Mouse (Mus musculus): Measurements from ENCODE around the gene Kcna4. TPM values are rescaled to one million over a fixed set of nuclear protein-coding genes. Genes with fewer than 3 reads are reported as not detected.

Kcna4 gene
- total and polyA plus RNA-seq, 3 experiments: not detected

- no peak overlapping the region for H3K9ac ChIP-seq (ENCODE audit: control insufficient read depth, low read depth, low read length, poor library complexity, severe bottlenecking)
- DNase-seq (ENCODE audit: low read depth, low spot score): no peak
- no peak overlapping the region for H3K27ac ChIP-seq (ENCODE audit: control insufficient read depth, low read depth, low read length)
- H3K9me3 ChIP-seq (replicated peaks; ENCODE audit: insufficient read depth, low read length): no peaks in the 10 kb centered on the region
- no peak for TF ChIP-seq CTCF (IDR thresholded peaks at IDR 0.05 in 2 of 3, conservative IDR thresholded peaks at IDR 0.05 in 1 of 3; ENCODE audit: control insufficient read depth in 1 of 3, insufficient read depth in 1 of 3, low read depth in 2 of 3, low read length in 3 of 3, poor library complexity in 1 of 3, severe bottlenecking in 1 of 3)
- 0 out of 2 replicates have a peak, but pooled peaks have one; percentile 7 for TF ChIP-seq TCF12 (IDR thresholded peaks at IDR 0.05; ENCODE audit: low read depth, low read length)
- no peak overlapping the region for H3K4me3 ChIP-seq (ENCODE audit: control insufficient read depth in 1 of 2, insufficient read depth in 1 of 2, low read depth in 2 of 2, low read length in 2 of 2)
- no peaks in the 10 kb centered on the region for H3K36me3 ChIP-seq (ENCODE audit: control insufficient read depth in 1 of 2, insufficient read depth in 2 of 2, low read length in 2 of 2)
- H3K79me2 ChIP-seq (ENCODE audit: control insufficient read depth, insufficient read depth, low read length, poor library complexity): no peaks in the 10 kb centered on the region
- H3K4me1 ChIP-seq (ENCODE audit: control insufficient read depth in 1 of 2, insufficient read depth in 2 of 2, low read length in 2 of 2): no peaks in the 10 kb centered on the region
- H3K27me3 ChIP-seq (ENCODE audit: control insufficient read depth in 1 of 2, insufficient read depth in 2 of 2, low read length in 2 of 2): no peaks in the 10 kb centered on the region; a peak in 1 of 4 replicates
Measured at GRCm38 (mm10) chr2:107270050-107270449, 20.4 kb upstream of the Kcna4 start.

- no peak overlapping the region for H3K9ac ChIP-seq (ENCODE audit: control insufficient read depth, low read depth, low read length, poor library complexity, severe bottlenecking)
- no peak overlapping the region for H3K27ac ChIP-seq (ENCODE audit: control insufficient read depth, low read depth, low read length)
- H3K36me3 ChIP-seq (ENCODE audit: control insufficient read depth in 1 of 2, insufficient read depth in 2 of 2, low read length in 2 of 2): no peaks in the 10 kb centered on the region
- H3K79me2 ChIP-seq (ENCODE audit: control insufficient read depth, insufficient read depth, low read length, poor library complexity): no peaks in the 10 kb centered on the region
- no peak overlapping the region for H3K4me3 ChIP-seq (ENCODE audit: control insufficient read depth in 1 of 2, insufficient read depth in 1 of 2, low read depth in 2 of 2, low read length in 2 of 2)
- H3K27me3 ChIP-seq (ENCODE audit: control insufficient read depth in 1 of 2, insufficient read depth in 2 of 2, low read length in 2 of 2): no peaks in the 10 kb centered on the region
- DNase-seq (ENCODE audit: low read depth, low spot score): no peak
- no peaks in the 10 kb centered on the region for H3K9me3 ChIP-seq (replicated peaks; ENCODE audit: insufficient read depth, low read length)
- TF ChIP-seq MAFK (IDR thresholded peaks at IDR 0.05; ENCODE audit: borderline replicate concordance, low read depth, low read length) (no peak), CHD2 (IDR thresholded peaks at IDR 0.05; ENCODE audit: low read length) (no peak), E2F4 (IDR thresholded peaks at IDR 0.05; ENCODE audit: borderline replicate concordance, low read depth, low read length) (no peak), UBTF (IDR thresholded peaks at IDR 0.05; ENCODE audit: borderline replicate concordance, insufficient read depth, low read depth, low read length) (no peak), BHLHE40 (IDR thresholded peaks at IDR 0.05; ENCODE audit: borderline replicate concordance, low read depth, low read length) (no peak), TAL1 (IDR thresholded peaks at IDR 0.05; ENCODE audit: low read length) (no peak), SIN3A (IDR thresholded peaks at IDR 0.05; ENCODE audit: low read length) (no peak), USF1 (IDR thresholded peaks at IDR 0.05; ENCODE audit: low read depth, low read length) (no peak), NRF1 (IDR thresholded peaks at IDR 0.05; ENCODE audit: insufficient read depth, low read depth, low read length, poor library complexity, severe bottlenecking) (no peak), NELFE (IDR thresholded peaks at IDR 0.05; ENCODE audit: low read depth, low read length) (no peak), POLR2AphosphoS2 (IDR thresholded peaks at IDR 0.05; ENCODE audit: low read length) (no peak), MAZ (IDR thresholded peaks at IDR 0.05; ENCODE audit: low read depth, low read length) (no peak), EP300 (IDR thresholded peaks at IDR 0.05; ENCODE audit: low read depth in 1 of 2, low read length in 2 of 2) (no peak), KAT2A (conservative IDR thresholded peaks at IDR 0.05; ENCODE audit: low read depth, low read length) (no peak)
- no peaks in the 10 kb centered on the region for H3K4me1 ChIP-seq (ENCODE audit: control insufficient read depth in 1 of 2, insufficient read depth in 2 of 2, low read length in 2 of 2)
Measured at GRCm38 (mm10) chr2:107290697-107291019, 219 bp downstream of the Kcna4 start.

GRCm38 (mm10) chr2:107291142-107291541 lies 703 bp downstream of the Kcna4 start:
- Histone ChIP-seq H3K4me3 (ENCODE audit: control insufficient read depth in 1 of 2, insufficient read depth in 1 of 2, low read depth in 2 of 2, low read length in 2 of 2) (no peak overlapping the region), H3K79me2 (ENCODE audit: control insufficient read depth, insufficient read depth, low read length, poor library complexity) (no peaks in the 10 kb centered on the region), H3K9me3 (replicated peaks; ENCODE audit: insufficient read depth, low read length) (no peaks in the 10 kb centered on the region)
- no peak for TF ChIP-seq GABPA (IDR thresholded peaks at IDR 0.05; ENCODE audit: low read depth, low read length)
- TF ChIP-seq CHD2 (IDR thresholded peaks at IDR 0.05; ENCODE audit: low read length): no peak
- no peak for TF ChIP-seq TBP (IDR thresholded peaks at IDR 0.05; ENCODE audit: low read depth, low read length)
- no peak for TF ChIP-seq ZKSCAN1 (IDR thresholded peaks at IDR 0.05; ENCODE audit: low read depth, low read length)
- no peak for TF ChIP-seq ZNF384 (IDR thresholded peaks at IDR 0.05; ENCODE audit: low read depth, low read length)
- no peak for TF ChIP-seq MAZ (IDR thresholded peaks at IDR 0.05; ENCODE audit: low read depth, low read length)
- TF ChIP-seq NRF1 (IDR thresholded peaks at IDR 0.05; ENCODE audit: insufficient read depth, low read depth, low read length, poor library complexity, severe bottlenecking): no peak
- TF ChIP-seq USF1 (IDR thresholded peaks at IDR 0.05; ENCODE audit: low read depth, low read length): no peak
- TF ChIP-seq MEF2A (IDR thresholded peaks at IDR 0.05; ENCODE audit: extremely low read depth, insufficient replicate concordance, low read depth, low read length, poor library complexity, severe bottlenecking): no peak
- TF ChIP-seq ZMIZ1 (IDR thresholded peaks at IDR 0.05; ENCODE audit: low read depth, low read length): no peak
- no peak for TF ChIP-seq CHD1 (IDR thresholded peaks at IDR 0.05; ENCODE audit: low read depth, low read length)
- TF ChIP-seq SMC3 (IDR thresholded peaks at IDR 0.05; ENCODE audit: low read depth, low read length): no peak
- no peak for TF ChIP-seq CTCF (IDR thresholded peaks at IDR 0.05 in 2 of 3, conservative IDR thresholded peaks at IDR 0.05 in 1 of 3; ENCODE audit: control insufficient read depth in 1 of 3, insufficient read depth in 1 of 3, low read depth in 2 of 3, low read length in 3 of 3, poor library complexity in 1 of 3, severe bottlenecking in 1 of 3)
- no peak for TF ChIP-seq ETS1 (IDR thresholded peaks at IDR 0.05; ENCODE audit: low read depth, low read length)
- TF ChIP-seq POLR2AphosphoS2 (IDR thresholded peaks at IDR 0.05; ENCODE audit: low read length): no peak
- no peak for TF ChIP-seq POLR2A (IDR thresholded peaks at IDR 0.05; ENCODE audit: control insufficient read depth in 1 of 2, insufficient read depth in 1 of 2, low read depth in 1 of 2, low read length in 2 of 2, poor library complexity in 1 of 2)

More at GRCm38 (mm10) chr2:107291142-107291541, 703 bp downstream of the Kcna4 start:
- Histone ChIP-seq H3K9ac (ENCODE audit: control insufficient read depth, low read depth, low read length, poor library complexity, severe bottlenecking) (no peak overlapping the region), H3K27ac (ENCODE audit: control insufficient read depth, low read depth, low read length) (no peak overlapping the region), H3K27me3 (ENCODE audit: control insufficient read depth in 1 of 2, insufficient read depth in 2 of 2, low read length in 2 of 2) (no peaks in the 10 kb centered on the region), H3K4me1 (ENCODE audit: control insufficient read depth in 1 of 2, insufficient read depth in 2 of 2, low read length in 2 of 2) (no peaks in the 10 kb centered on the region), H3K36me3 (ENCODE audit: control insufficient read depth in 1 of 2, insufficient read depth in 2 of 2, low read length in 2 of 2) (no peaks in the 10 kb centered on the region)
- no peak for DNase-seq (ENCODE audit: low read depth, low spot score)
